Mouse (Mus musculus) spleen, adult 2 months (tissue): ENCODE data around the gene Nt5c. TPM values are rescaled to one million over a fixed set of nuclear protein-coding genes. Genes with fewer than 3 reads are reported as not detected.
A peak's percentile ranks its signal among the peaks of the same experiment; 100 is the strongest.
"Not testable (repeated sequence)": the region's sequence is repeated elsewhere in the genome, so short reads cannot be mapped to it uniquely, and the experiment has no call there.

Experiments used
- DNase-seq, 2 experiments: peaks; one replicate each; pipeline versions ENCODE4 v3.0.0 to v3.0.0-alpha.2; 2012 to 2021; ENCODE audit warnings: low spot score in 2 of 2, low read depth in 1 of 2
- H3K27ac ChIP-seq: fragments of 200-500 bp; 2 replicates; pipeline ENCODE4 v1.5.1; 2012; ENCODE audit warnings: low read length, inconsistent platforms; ENCODE audit not compliant: insufficient read depth
- H3K27me3 ChIP-seq: fragments of 200-500 bp; 2 replicates; pipeline ENCODE4 v1.6.1; 2012; ENCODE audit warnings: mild to moderate bottlenecking, moderate library complexity, low read length, inconsistent platforms; ENCODE audit not compliant: control insufficient read depth, insufficient read depth
- H3K36me3 ChIP-seq: fragments of 200-500 bp; 2 replicates; pipeline ENCODE4 v1.6.1; 2012; ENCODE audit warnings: mild to moderate bottlenecking, low read length, inconsistent platforms; ENCODE audit not compliant: control insufficient read depth, insufficient read depth
- H3K4me1 ChIP-seq: fragments of 200-500 bp; 2 replicates; pipeline ENCODE4 v1.6.1; 2011; ENCODE audit warnings: inconsistent platforms; ENCODE audit not compliant: control insufficient read depth, insufficient read depth, insufficient read length
- H3K4me3 ChIP-seq: fragments of 200-500 bp; 2 replicates; pipeline ENCODE4 v1.5.1; 2011; ENCODE audit warnings: mild to moderate bottlenecking, inconsistent platforms; ENCODE audit not compliant: insufficient read depth, insufficient read length; ENCODE audit errors: extremely low read depth
- CTCF ChIP-seq: fragments of 200-500 bp; IDR thresholded peaks from 2 replicates; pipeline ENCODE4 v1.5.1; 2011; ENCODE audit warnings: mild to moderate bottlenecking, inconsistent platforms; ENCODE audit not compliant: insufficient read depth, insufficient read length, insufficient replicate concordance; ENCODE audit errors: extremely low read depth
- POLR2A ChIP-seq: fragments of 200-500 bp; IDR thresholded peaks from 2 replicates; pipeline ENCODE4 v1.6.1; 2011; ENCODE audit warnings: low read depth, low read length, inconsistent platforms
- WGBS: fragments of 180-500 bp; shearing (Covaris S2); methylation state at CpG from one replicate; pipeline ENCODE4 v1.1.7; 2018; 5-methylcytosine and 5-hydroxymethylcytosine counted together
- polyA plus RNA-seq: library from polyadenylated mRNA; depleted of rRNA; stranded (reverse); fragments of >200 nt; gene quantifications from 2 replicates; pipeline ENCODE4 v1.2.3, GENCODE M21; 2012; rRNA removed

Gene Nt5c
- 59.1 and 73.6 TPM in 2 replicates for polyA plus RNA-seq

DNA sequence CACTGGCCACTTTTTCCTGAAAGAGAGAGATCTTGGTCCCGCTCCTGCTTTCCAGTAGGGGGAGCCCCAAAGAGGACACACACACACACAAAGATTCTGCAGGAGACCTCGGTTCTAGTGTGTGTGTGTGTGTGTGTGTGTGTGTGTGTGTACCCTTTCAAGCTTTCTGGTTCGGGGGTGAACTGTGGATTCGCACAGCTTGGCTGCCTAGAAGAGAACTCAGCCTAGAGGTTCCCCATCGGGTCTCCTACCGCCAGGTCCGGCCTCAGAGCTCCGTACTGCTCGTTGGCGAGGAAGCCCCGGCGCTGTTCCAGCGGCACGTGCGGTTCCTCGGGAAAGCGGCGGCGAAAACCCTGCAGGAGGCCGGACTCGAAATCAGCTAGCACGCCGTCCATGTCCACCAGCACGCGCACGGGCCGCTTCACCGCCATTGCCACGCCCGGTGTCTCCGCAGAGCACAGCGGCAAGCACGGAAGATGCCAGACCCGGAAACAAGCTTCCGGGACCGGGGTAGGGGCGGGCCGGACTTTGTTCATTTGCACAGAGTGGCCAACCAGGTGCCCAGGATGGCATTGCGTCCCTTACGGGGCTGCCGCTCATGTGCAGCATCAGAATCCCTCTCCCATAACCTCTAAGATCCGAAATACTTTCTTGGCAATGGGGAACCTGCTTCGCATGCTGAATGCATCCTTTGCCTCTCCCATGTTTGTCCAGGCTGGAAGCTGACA is at the start of gene Nt5c:
Nt5c (minus strand) TSS at position 507 of the 728 bp plus-strand sequence.
- Histone ChIP-seq H3K36me3 (peaks cover 17% of the 10 kb centered on the region), H3K4me1 (peaks cover 5% of the 10 kb centered on the region; the same call in 1 of the 2 replicates), H3K4me3 (peak within 1 kb of the TSS; percentile 80), H3K27ac (peak within 1 kb of the TSS; percentile 80), H3K27me3 (no peaks in the 10 kb centered on the region)
- peak; percentile 59 to 87 for DNase-seq
- WGBS: under 1% methylated on average over 43 of the region's 43 CpGs
- TF ChIP-seq CTCF: peak; percentile 40; the same call in 1 of the 2 replicates
- peak; percentile 92 for TF ChIP-seq POLR2A

DNA sequence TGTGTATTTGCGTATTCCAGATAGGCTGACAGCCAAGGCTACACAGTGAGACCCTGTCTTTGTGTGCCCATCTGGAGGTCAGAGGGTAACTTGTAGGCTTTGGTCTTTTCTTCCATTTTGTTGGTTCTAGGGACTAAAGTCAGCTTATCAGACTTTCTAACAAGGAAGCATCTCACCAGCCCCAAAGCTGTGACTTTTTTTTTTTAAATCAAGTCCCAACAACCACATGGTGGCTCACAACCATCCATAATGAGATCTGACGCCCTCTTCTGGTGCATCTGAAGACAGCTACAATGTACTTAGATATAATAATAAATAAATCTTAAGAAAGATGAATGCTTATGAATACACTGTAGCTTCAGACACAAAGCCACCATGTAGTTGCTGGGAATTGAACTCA is 46.4 kb upstream of the Nt5c start:
- no peak for DNase-seq
- 51% methylated on average over 2 of the region's 2 CpGs for WGBS
- no peak overlapping the region for H3K4me3 ChIP-seq
- peaks cover 5% of the 10 kb centered on the region for H3K36me3 ChIP-seq
- H3K4me1 ChIP-seq: peaks cover 7% of the 10 kb centered on the region; the same call in 1 of the 2 replicates
- no peak for TF ChIP-seq POLR2A
- H3K27ac ChIP-seq: no peak overlapping the region
- H3K27me3 ChIP-seq: no peaks in the 10 kb centered on the region

DNA sequence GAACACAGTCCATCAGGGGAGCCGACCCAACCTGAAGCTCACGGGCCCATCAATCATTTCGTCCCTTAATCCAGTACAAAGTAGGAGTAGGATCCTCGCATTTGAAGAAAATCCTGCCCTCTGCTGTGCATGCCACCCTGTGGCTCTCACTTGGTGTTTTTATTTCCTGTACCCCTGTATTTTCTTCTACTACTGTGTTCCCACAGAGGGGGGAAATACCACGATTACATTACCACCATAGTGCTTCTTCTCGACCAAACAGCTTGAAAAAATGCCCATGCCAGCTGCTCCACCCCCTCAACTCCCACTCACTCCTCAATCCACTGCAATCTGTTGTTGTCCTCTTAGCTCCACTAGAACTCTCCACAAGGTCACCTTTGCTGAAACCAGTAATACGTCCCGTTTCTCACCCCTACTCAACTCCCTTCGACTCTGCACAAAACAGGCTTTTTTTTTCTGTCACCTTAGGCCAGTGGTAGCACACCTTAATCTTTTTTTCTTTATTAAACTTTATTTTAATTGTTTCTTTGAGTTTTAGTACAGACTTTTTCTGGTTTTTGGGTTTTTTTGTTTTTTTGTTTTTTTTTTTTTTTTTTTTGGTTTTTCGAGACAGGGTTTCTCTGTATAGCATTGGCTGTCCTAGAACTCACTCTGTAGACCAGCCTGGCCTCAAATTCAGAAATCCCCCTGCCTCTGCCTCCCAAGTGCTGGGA is 45.4 kb upstream of the Nt5c start:
- DNase-seq: no peak
- TF ChIP-seq POLR2A: no peak
- TF ChIP-seq CTCF: no peak
- Histone ChIP-seq H3K27ac (peak overlapping the region; percentile 98), H3K4me3 (no peak overlapping the region), H3K27me3 (no peaks in the 10 kb centered on the region), H3K36me3 (peaks cover 14% of the 10 kb centered on the region), H3K4me1 (peaks cover 7% of the 10 kb centered on the region; the same call in 1 of the 2 replicates)
- 64% methylated on average over 10 of the region's 10 CpGs for WGBS

DNA sequence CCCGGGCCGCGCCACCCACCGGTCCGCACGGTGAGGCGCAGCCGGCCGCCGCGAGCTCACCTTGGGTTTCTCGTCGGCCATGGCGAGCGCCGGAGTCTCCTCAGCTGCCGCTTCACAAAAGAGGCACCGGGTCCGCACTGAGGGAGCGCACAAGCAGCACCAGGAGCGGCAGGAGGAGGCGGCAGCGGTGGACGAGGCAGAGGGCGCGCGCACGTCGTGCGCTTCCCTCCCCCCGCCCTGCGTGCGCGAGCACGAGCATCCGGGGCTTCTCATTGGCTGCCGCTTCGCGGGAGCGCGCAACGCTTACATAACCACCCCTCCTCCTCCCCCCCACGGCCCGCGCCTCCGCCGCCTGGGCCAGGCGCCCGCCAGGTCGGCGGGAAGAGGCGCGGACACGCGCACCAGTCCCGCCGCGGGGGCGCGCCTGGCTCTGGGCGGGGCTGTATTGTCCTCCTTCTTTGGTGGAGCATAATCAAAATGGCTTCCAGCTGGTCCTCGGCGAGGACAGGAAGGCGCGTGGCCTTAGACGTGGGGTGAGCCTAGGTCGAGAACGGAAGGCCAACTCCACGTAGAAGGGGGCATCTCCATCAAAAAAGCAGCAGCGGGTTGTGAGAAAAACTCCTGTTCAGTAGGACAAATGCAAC is 44.5 kb upstream of the Nt5c start, which contains the start of gene Sumo2:
Sumo2 (minus strand) TSS at position 239 of the 644 bp plus-strand sequence.
- peak within 1 kb of the TSS; percentile 98 for H3K27ac ChIP-seq
- WGBS: under 1% methylated on average over 60 of the region's 70 CpGs
- peaks cover 18% of the 10 kb centered on the region for H3K36me3 ChIP-seq
- H3K4me1 ChIP-seq: peaks cover 7% of the 10 kb centered on the region; the same call in 1 of the 2 replicates
- TF ChIP-seq CTCF (no peak), POLR2A (peak; percentile 60)
- DNase-seq: peak; percentile 93 to 97
- H3K4me3 ChIP-seq: peak within 1 kb of the TSS; percentile 70
- no peaks in the 10 kb centered on the region for H3K27me3 ChIP-seq

DNA sequence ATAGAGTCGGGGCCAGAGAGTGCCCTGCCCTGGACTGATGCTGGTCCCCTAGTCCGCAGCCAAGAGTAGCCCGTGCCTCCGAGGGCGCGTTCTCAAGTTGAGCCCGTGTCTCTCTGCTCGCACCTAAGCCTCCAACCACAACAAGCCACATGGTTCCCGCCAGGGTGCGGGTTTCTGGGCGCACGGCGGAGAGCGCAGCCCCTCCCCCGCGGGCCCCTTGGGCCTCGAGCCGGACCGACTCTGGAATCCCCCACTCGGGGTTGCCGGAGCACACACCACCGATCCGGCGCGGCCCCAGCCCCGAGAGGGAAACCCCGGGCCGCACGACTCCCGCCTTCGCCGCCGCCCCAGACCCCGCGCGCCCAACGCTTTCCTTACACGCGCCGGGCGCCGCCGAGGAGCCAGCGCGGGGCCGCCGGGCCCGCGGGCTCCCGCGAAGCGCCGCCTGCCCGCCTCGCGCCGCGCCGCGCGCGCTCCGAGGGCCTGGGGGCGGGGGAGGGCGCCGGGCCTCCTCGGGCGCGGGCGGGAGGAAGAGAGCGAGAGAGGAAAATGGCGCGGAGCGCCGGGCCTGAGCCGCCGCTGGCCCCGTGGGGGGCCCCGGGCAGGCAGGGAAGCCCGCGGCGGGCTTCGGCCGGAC is 43.9 kb upstream of the Nt5c start:
- Histone ChIP-seq H3K4me3 (peak overlapping the region; percentile 70), H3K36me3 (peaks cover 18% of the 10 kb centered on the region), H3K27me3 (no peaks in the 10 kb centered on the region), H3K4me1 (peaks cover 7% of the 10 kb centered on the region; the same call in 1 of the 2 replicates), H3K27ac (peak overlapping the region; percentile 98)
- DNase-seq: peak; percentile 36 to 58
- 1% methylated on average over 80 of the region's 84 CpGs for WGBS
- TF ChIP-seq POLR2A (no peak), CTCF (no peak)

DNA sequence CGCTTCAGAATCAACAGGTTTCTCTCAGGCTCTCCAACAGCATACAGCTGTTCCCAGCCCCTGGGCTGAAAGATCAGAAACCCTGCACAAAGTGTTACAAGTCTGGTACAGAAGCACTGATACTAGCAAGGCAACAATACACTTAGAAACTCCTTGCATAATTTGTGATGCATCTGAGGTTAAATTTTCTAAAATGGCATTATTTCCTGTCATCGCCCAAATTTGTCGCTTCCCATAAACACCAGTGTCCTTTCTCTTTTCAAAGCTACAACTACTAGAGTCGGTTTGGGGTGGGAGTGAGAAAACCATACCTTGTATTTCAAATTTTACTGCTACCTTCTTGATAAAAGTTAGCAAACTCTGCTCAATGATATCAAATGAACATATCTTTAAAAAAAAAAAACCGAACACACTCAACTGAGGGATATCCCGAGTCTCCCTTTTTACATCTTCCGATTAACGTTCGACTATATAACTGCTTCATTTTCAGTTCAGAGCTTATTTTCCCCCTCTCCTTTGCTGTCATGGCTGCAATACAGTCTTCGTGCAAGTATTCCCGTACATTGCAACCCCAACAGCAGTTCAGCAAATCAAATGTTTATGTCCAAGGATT is 43.2 kb upstream of the Nt5c start:
- Histone ChIP-seq H3K4me3 (peak overlapping the region; percentile 70), H3K36me3 (peaks cover 21% of the 10 kb centered on the region), H3K4me1 (peaks cover 7% of the 10 kb centered on the region; the same call in 1 of the 2 replicates), H3K27me3 (no peaks in the 10 kb centered on the region), H3K27ac (peak overlapping the region; percentile 98)
- no peak for DNase-seq
- WGBS: 2% methylated on average over 11 of the region's 11 CpGs
- TF ChIP-seq CTCF (no peak), POLR2A (no peak)

DNA sequence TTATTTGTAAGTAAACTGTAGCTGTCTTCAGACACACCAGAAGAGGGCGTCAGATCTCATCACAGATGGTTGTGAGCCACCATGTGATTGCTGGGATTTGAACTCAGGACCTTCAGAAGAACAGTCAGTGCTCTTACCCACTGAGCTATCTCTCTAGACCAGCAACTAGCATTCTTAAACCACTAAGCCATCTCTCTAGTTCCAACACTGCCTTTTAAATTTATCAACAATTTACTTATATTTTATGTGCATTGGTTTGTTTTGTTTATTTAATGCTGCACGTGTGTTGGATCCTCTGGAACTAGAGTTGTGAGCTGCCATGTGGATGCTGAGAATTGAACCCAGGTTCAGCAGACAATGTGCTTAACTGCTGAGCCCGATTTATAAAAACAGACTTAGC is 34.8 kb upstream of the Nt5c start:
- H3K27me3 ChIP-seq, H3K27ac ChIP-seq, H3K4me1 ChIP-seq, H3K4me3 ChIP-seq, DNase-seq: not testable (repeated sequence)
- H3K36me3 ChIP-seq: peaks cover 39% of the 10 kb centered on the region
- WGBS: 92% methylated on average over 3 of the region's 3 CpGs
